Mouse (Mus musculus): ENCODE results near the gene Oprl1.

Gene Oprl1

GRCm38 (mm10) chr2:181764600-181764999 is 49.8 kb downstream of the Oprl1 start:
- no peak for DNase-seq (ENCODE audit: low read depth, low spot score)

- DNase-seq (ENCODE audit: low read depth, low spot score), result no peak
Measured at GRCm38 (mm10) chr2:181765251-181765650, 50.4 kb downstream of the Oprl1 start.

- DNase-seq (ENCODE audit: low read depth, low spot score), result no peak
Measured at GRCm38 (mm10) chr2:181766672-181767557, 52.1 kb downstream of the Oprl1 start.

GRCm38 (mm10) chr2:181768451-181768850 is 53.6 kb downstream of the Oprl1 start:
- DNase-seq (ENCODE audit: low read depth, low spot score), result no peak

- DNase-seq (ENCODE audit: low read depth, low spot score), result no peak
Measured at GRCm38 (mm10) chr2:181769397-181769796, 54.6 kb downstream of the Oprl1 start.
